Mouse (Mus musculus) central nervous system, embryonic 14 days (tissue): ENCODE data around the gene Crybb1. TPM values are rescaled to one million over a fixed set of nuclear protein-coding genes. Genes with fewer than 3 reads are reported as not detected.

ENCODE experiments used
- polyA plus RNA-seq: library from polyadenylated mRNA; depleted of rRNA; stranded (reverse); fragments of >200 nt; gene quantifications from 2 replicates; pipeline ENCODE4 v1.2.3, GENCODE M21; 2012; rRNA removed

Crybb1 gene
- polyA plus RNA-seq, result 0.76 and 1.1 TPM in 2 replicates

DNA sequence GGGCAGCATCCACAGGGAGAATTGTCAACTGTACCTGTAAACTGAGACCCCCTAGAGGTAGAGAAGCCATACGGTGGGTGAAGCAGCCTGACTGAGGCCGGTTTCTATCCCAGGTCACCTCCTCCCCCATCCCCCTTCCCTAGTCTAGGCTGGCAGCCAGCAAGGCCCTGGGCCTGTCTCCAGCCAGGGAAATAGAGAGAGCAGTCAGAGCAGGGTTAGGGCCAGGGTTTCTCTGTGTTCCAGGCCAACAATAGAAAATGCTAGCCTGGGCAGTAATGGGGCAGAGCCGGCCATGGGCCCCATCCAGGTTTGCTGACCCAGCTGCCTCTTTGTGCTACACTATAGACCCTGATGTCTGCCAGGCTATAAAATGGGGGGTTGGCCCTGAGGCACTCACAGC is at the start of gene Crybb1:
TSS of gene Crybb1 (plus strand) at position 390 of the 400 bp plus-strand sequence.

DNA sequence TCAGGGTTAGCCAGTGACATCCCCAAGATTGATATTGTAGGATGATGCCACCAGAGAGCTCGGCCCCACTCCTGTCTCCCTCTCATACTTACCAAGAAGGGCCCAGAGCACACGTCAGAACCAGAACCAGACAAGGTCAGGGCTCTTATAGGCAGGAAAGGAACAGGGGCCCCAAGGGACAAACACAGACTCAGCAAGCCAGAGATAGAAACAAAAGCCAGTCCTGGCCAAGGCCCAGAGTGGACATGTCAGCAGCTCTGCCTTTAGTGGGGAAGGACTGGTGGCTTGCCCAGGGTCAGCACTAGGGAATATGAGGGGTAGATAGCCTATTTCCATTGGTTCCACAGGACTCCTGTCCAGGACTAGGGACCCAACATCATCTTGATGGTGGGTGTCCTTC is 3.2 kb upstream of the Crybb1 start, which contains the start of gene Cryba4:
TSS of gene Cryba4 (minus strand) at position 119 of the 400 bp plus-strand sequence.

GRCm38 (mm10) chr5:112276267-112276873 is 20.8 kb downstream of the Crybb1 start, which contains the start of gene Tpst2:
TSS of gene Tpst2 (plus strand) at chr5:112276691.

Other genes starting within 250 kb of the Crybb1 start
- 1.2 TPM in 2 replicates for gene Cryba4, start 3.3 kb upstream of the Crybb1 start, polyA plus RNA-seq
- 26.9 and 28.6 TPM in 2 replicates for gene Tpst2, start 20.9 kb downstream of the Crybb1 start, polyA plus RNA-seq
- 37.8 and 40.4 TPM in 2 replicates for gene Tfip11, start 70.5 kb downstream of the Crybb1 start, polyA plus RNA-seq
- gene Srrd, start 87.2 kb downstream of the Crybb1 start, polyA plus RNA-seq, result 75.4 and 76.0 TPM in 2 replicates
- 51.7 and 51.8 TPM in 2 replicates for gene Hps4, start 87.3 kb downstream of the Crybb1 start, polyA plus RNA-seq
- gene Gm6583, start 100.2 kb downstream of the Crybb1 start, polyA plus RNA-seq, result 0.06 TPM in 1 of 2 replicates, not detected in the other
- gene Asphd2, start 139.1 kb downstream of the Crybb1 start, polyA plus RNA-seq, result 80.9 and 85.0 TPM in 2 replicates
- gene Gm6588, start 193.6 kb downstream of the Crybb1 start, polyA plus RNA-seq, result not detected in 2 replicates